Mouse (Mus musculus): ENCODE data around the gene Ccnb2. TPM values are rescaled to one million over a fixed set of nuclear protein-coding genes. Genes with fewer than 3 reads are reported as not detected.
A peak's percentile ranks its signal among the peaks of the same experiment; 100 is the strongest.
"Not testable (repeated sequence)": the region's sequence is repeated elsewhere in the genome, so short reads cannot be mapped to it uniquely, and the experiment has no call there.

Gene Ccnb2
- total RNA-seq (2021), result 10 to 100 TPM; 11.7 to 12.5 TPM
- long read RNA-seq, experiment 1, transcript Ccnb2-201 (9 exons, 1,531 nt), result major isoform, 10 of 14 reads
- long read RNA-seq, experiment 1, partial matches to known transcripts, result 2 of 14 reads
- long read RNA-seq, experiment 1, other reads (novel, unspliced or antisense), result 2 of 14 reads
- long read RNA-seq, experiment 2, transcript Ccnb2-201 (9 exons, 1,531 nt), result major isoform, 16 of 29 reads
- long read RNA-seq, experiment 2, partial matches to known transcripts, result 13 of 29 reads
- long read RNA-seq, experiment 2, other reads (novel, unspliced or antisense), result 0 of 29 reads

- peak; percentile 84 for DNase-seq
Observed at GRCm38 (mm10) chr9:70421257-70422056, at the start of gene Ccnb2. Gene Ccnb2, minus strand, starts transcription at chr9:70421547.

- DNase-seq, result not testable (repeated sequence)
Observed at GRCm38 (mm10) chr9:70463091-70463490, 41.7 kb upstream of the Ccnb2 start.

GRCm38 (mm10) chr9:70452371-70452770 lies 31.0 kb upstream of the Ccnb2 start:
- no peak for DNase-seq

DNA sequence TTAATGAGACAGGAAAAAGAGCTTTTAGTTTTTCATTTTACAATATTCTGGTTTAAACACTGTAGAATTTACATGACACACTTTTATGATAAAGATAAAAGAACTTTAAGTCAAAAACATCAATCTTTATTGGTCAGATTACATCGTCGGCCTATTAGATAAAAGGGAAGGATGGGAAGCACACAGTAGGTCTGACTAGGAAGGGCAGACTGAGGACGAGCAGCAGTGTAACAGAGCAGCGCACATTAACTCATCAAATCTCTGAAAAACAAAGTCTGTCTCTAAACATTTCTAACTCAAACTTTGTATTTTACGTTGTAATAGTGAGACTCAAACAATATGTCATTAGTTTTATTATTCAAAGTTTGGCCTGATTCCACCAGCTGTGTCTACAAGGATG lies 27.7 kb upstream of the Ccnb2 start:
- no peak for DNase-seq

- DNase-seq, result no peak
Observed at GRCm38 (mm10) chr9:70439959-70440358, 18.6 kb upstream of the Ccnb2 start.

- no peak for DNase-seq
Observed at GRCm38 (mm10) chr9:70422661-70423060, 1.3 kb upstream of the Ccnb2 start.

GRCm38 (mm10) chr9:70416412-70416811 lies 4.9 kb downstream of the Ccnb2 start:
- no peak for DNase-seq

DNA sequence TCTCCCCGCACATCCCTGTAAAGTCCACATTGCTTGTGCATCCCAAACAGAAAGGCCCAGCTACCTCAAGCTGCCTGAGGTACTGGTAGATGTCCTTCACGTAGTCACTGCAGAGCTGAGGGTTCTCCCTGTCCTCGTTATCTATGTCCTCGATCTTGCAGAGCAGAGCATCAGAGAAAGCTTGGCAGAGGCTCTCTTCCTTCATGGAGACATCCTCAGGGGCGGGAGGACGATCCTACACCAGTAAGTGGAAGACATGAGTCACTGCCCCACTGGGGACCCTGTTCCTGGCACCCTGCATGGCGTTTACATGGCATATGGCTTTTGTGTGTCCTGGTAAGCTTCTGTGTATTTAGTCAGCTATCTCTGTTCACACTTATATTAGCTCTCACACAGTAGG lies 8.3 kb downstream of the Ccnb2 start:
- DNase-seq, result no peak

- DNase-seq, result no peak
Observed at GRCm38 (mm10) chr9:70410668-70411067, 10.7 kb downstream of the Ccnb2 start.

- DNase-seq, result no peak
Observed at GRCm38 (mm10) chr9:70409743-70410142, 11.6 kb downstream of the Ccnb2 start.

- DNase-seq, result no peak
Observed at GRCm38 (mm10) chr9:70408791-70409190, 12.6 kb downstream of the Ccnb2 start.

DNA sequence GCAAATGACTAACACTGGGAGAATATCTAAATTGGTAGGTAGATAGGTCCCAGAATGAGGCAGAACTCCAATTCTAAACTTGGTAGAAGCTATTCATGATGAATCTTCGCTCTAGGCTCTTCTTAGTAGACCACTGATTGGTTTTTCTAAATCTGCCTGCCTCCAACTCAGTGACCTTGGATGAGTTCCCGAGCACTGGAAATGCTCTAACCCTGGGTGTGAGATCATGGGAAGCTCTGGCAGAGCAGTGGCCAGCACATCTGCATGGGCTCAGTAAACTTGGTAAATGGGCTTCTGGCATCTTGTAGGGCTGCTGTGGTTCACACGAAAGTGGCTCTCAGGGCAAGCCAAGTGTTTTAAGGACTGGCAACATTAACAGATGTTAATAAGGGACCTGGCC lies 14.8 kb downstream of the Ccnb2 start:
- DNase-seq, result no peak

GRCm38 (mm10) chr9:70401937-70402539 lies 19.3 kb downstream of the Ccnb2 start:
- no peak for DNase-seq

DNA sequence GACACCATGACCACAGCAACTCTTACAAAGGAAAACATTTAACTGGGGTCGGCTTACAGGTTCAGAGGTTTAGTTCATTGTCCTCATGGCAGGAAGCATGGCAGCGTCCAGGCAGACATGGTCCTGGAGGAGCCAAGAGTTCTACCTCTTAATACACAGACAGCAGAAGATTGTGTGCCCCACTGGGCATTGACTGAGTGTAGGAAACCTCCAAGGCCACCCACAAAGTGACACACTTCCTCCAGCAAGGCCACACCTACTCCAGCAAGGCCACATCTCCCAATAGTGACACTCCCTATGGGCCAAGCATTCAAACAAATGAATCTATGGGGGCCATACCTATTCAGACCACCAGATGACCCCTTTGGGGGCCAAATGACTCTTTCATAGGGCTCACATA lies 25.3 kb downstream of the Ccnb2 start:
- DNase-seq, result no peak

DNA sequence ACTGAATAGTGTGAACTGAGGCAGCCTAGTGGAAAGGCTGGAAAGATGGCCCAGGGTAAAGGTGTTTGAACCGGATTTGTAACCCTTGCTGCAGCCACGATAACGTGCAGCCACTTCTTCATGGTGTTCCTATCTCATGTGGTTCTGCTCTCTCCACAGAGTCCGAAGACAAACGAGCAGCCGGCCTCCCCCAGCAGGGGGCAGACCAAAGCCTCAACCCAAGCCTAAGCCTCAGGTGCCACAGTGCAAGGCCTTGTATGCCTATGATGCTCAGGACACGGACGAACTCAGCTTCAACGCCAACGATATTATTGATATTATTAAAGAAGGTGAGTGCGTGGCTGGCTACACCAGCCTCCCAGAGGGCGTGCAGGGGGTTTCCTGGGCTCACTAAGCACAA lies 25.7 kb downstream of the Ccnb2 start:
- no peak for DNase-seq

DNA sequence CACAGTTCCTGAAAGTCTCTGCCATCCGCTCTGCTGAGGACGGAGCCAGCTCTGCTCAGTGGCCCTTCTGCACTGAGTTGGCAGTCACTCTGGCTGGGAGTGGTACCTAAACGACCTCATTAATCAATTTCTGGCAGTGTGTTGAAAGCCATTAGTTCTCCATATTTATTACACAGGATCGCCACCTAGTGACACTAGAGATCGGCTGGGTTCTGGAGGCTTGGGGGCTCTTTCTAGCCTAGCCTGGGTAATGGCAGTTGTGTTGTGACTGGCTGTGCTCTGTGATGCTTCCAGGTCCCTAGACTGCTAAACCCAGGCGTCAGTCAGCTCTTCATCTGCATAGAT lies 28.8 kb downstream of the Ccnb2 start:
- DNase-seq, result no peak

DNA sequence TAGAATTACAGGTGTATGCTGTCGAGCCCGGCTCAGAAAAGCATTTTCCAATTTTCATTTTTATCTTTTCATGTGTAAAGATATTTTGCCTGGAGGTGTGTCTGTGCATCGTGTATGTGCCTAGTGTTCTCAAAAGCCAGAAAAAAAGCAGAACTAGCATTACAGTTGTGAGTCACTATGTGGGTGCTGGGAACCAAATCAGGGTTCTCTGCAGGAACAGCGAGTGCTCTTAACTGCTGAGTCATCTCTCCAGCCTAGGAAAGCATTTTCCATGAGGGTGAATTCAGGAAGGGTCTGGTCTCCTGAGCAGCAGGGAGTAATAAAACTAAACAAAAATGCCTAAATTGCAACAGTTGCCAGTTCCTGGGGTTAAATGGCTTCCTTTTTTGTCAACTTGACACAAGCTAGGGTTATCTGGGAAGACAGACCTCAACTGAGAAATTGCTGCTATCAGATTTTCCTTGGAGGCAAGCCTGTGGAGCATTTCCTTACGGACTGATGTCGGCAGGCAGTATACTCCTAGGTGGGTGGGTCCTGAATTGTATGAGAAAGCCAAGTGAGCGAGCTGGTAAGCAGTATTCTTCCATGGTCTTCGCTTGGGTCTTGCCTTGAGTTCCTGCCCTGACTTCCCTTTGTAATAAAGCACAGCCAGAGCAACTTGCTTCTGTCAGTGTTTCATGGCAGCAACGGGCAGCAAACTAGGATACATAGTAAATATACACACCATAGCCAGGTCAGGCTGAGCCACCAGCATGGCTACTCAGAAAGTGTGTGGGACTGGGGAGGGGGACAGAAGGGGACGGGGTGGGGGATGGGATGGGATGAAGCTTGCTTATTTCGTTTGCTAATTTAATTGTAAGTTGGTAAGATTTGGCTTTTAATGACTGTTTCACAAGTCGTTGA lies 29.4 kb downstream of the Ccnb2 start:
- no peak for DNase-seq

GRCm38 (mm10) chr9:70391042-70391441 lies 30.3 kb downstream of the Ccnb2 start:
- DNase-seq, result no peak

DNA sequence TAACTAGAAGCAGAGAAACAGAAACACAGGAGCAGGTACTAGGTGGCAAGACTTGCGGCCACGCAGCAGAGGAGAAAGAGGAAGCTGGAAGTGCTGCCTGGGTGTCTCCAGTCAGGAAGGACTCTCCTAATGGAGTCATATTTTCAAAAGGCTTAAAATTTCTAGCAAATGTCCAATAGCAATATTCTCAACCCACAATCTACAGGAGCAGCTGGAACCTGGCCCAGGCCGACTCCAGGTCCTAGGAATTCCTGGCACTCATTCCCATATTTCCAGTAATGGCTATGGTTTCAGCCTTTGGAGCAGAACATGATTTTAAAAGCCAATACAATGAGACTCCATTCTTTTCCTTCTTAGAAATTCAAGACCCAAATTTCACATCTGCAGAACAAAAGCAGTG lies 31.8 kb downstream of the Ccnb2 start:
- peak; percentile 41 for DNase-seq

GRCm38 (mm10) chr9:70387410-70388119 lies 33.8 kb downstream of the Ccnb2 start:
- DNase-seq, result no peak

DNA sequence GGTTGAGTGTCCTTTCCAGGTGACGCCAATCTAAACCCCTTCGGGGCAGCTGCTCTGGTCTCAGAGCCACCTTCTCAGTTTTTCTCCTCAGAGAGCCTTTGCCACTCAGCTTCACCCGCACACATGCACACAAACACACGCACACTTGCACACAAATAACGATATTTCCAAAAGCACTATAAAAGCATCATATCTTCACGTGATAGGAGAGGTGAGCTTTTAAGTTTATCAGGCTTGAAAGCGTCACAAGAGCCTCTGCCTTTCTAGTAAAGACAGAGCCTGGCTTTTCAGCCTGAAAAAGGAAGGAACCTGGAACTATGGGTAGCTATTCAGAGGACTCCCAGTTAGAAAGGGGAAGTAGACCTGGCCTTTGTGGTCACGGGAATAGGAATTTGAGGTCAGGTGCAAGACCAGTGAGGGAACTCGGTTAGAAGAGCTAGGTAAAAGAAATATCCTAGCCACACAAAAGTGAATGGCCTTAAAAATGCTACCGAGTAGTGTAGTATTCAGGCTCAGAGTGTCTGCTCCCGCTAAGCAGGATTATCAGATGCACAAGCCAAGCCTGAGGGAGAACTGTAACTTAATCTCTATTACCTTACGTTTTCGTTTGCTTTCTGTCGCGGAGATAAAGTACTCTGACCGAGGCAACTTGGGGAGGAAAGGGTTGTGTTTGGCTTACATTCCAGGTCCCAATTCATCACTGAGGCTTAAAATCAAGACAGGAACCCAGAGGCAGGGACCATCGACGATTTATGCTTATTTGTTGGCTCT lies 36.2 kb downstream of the Ccnb2 start:
- DNase-seq, result no peak

Data from gastrocnemius, postnatal 10 days (tissue).